In genomic region chr12:77529414-77529813, GRCm38 (mm10) we compare ENCODE assay signal across 17 mouse cellular contexts.
"Had no signal": no experiment of that assay in that cellular context is flagged by ENCODE, and none has a peak within 500 bp of the region (broad histone marks: within the 10 kb centered on the region; RNA-seq: fewer than 3 reads in every experiment).

No protein-coding gene starts in this region.

- H3K9ac ChIP-seq: limb, embryonic 12.5 days; liver, embryonic 13.5 days; liver, postnatal 0 days; lung, embryonic 15.5 days; midbrain, embryonic 12.5 days; neural tube, embryonic 13.5 days had no signal

- H3K4me1 ChIP-seq: limb, embryonic 12.5 days; liver, embryonic 13.5 days; lung, embryonic 15.5 days; midbrain, embryonic 12.5 days had no signal

- H3K9me3 ChIP-seq: limb, embryonic 12.5 days; liver, embryonic 13.5 days; lung, embryonic 15.5 days; midbrain, embryonic 12.5 days; neural tube, embryonic 13.5 days had no signal

- DNase-seq: kidney, adult 8-10 months; liver; liver, embryonic 13.5 days; liver, postnatal 0 days; lung, postnatal 14 days; retina, postnatal 1 day; right cerebral cortex, postnatal 14 days; thymus, postnatal 14 days had no signal

- H3K27me3 ChIP-seq: limb, embryonic 12.5 days; liver, embryonic 13.5 days; lung, embryonic 15.5 days; neural tube, embryonic 13.5 days had no signal

- ATAC-seq: intestine, postnatal 0 days; liver, postnatal 0 days; midbrain, embryonic 16.5 days had no signal

- H3K36me3 ChIP-seq: limb, embryonic 12.5 days; liver, embryonic 13.5 days; lung, embryonic 15.5 days; midbrain, embryonic 12.5 days; neural tube, embryonic 13.5 days had no signal

- H3K27ac ChIP-seq: layer of hippocampus, adult 2 months; limb, embryonic 12.5 days; liver, embryonic 13.5 days; lung, embryonic 15.5 days; macrophage; midbrain, embryonic 12.5 days; neural tube, embryonic 13.5 days had no signal

- H3K4me3 ChIP-seq: layer of hippocampus, adult 2 months; limb, embryonic 12.5 days; liver, embryonic 13.5 days; lung, embryonic 15.5 days; megakaryocyte, embryonic 14.5 days; midbrain, embryonic 12.5 days; neural tube, embryonic 13.5 days had no signal

- H3K4me2 ChIP-seq: limb, embryonic 12.5 days; liver, embryonic 13.5 days; lung, embryonic 15.5 days; midbrain, embryonic 12.5 days; neural tube, embryonic 13.5 days had no signal
